Mouse (Mus musculus): ENCODE measurements around the gene Exosc5. TPM values are rescaled to one million over a fixed set of nuclear protein-coding genes. Genes with fewer than 3 reads are reported as not detected.

Gene Exosc5
- polyA plus RNA-seq (2012; rRNA removed; ENCODE audit: low replicate concordance), result 57.6 and 133 TPM in 2 replicates

GRCm38 (mm10) chr7:25658657-25659472 is at the start of gene Exosc5, which contains the start of gene Bckdha:
Gene Exosc5 (plus strand): TSS chr7:25659164.
Gene Bckdha (minus strand): TSS chr7:25658981.

GRCm38 (mm10) chr7:25615706-25616011 is 43.3 kb upstream of the Exosc5 start, which contains the start of gene Erich4:
Gene Erich4 (minus strand): TSS chr7:25615892.

DNA sequence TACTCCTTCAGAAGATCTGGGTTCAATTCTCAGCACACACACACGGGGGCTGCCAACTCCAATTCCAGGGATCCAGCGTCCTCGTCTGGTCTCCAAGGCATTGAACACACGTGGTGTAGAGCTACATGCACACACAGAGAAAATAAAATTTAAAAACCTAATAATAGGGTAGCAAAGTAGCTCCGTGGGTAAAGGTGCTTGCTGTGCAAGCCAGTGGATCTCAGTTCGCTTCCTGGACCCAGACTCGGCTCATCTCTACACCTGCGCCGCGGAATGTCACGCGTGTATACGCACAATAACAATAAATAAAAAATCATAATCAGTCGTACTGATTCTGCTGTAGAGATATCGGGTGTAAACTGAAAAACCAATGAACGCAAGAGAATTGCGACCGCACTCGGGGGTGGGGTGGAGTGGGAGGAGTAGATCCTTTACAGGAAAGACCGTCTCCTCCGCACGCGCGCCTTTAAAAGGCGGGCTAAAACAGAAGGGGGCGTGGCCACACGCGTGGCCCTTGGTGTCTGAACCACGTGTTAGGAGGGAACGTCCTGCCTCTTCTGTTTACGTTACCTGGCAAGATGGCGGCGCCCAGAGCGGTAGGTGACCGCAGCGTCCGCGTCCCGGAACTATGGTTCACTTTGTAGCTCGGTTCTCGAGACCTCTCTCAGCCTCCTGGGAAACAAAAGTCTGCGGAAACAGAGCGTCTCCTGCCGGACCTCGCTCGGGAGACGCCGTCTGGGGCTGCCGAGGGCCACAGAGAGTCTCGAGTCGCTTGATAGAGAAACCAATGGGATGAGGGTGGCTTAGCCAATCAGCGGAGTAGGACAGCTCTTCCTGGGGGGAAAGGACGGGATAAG is 39.9 kb upstream of the Exosc5 start, which contains the start of gene Dmac2:
TSS of gene Dmac2 (plus strand) at position 550 of the 857 bp plus-strand sequence.

DNA sequence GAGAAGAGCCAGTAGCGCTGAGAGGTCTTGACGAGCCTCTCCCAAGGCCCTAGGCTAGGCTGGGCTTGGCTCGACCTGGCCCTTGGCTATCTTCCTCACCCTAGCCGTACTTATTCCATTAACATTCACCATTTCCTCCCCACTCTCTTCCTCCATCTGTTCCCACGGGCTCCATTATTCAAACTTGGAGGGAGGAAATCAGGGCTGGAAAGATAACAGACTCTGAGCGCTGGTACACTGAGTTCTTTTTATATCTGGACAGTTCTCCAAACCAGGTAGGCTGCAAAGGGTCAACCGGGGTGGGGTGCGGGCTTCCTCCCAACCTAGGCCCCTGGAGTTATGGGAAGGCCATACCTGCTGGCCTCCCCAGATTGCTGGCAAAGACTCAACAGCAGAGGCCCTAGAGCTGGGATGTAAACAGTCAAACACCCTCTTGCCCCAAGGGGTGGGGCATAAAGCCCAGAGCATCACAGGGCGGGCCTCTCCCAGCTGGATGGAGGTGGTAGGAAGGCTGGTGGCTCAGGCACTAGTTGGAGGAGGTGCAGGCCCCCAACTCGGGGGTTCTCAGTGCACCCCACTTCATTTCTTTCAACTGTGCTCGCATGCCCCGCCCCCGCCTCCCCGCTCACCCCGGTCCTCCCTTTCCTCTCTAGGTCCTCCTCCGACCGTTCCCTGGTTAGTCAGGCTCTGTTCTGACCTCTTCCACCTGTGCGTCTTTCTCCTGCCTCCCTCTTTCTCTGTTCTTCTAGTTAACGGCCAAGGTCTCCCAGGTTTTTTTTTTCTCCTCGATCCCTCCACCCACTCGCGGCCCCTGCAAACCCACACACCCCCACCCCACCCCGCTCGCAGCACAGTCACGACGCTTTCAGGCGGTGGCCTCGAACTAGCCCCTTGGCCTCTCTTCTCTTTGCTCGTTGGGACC is 32.2 kb upstream of the Exosc5 start, which contains the start of gene B3gnt8:
TSS of gene B3gnt8 (plus strand) at position 146 of the 922 bp plus-strand sequence.

DNA sequence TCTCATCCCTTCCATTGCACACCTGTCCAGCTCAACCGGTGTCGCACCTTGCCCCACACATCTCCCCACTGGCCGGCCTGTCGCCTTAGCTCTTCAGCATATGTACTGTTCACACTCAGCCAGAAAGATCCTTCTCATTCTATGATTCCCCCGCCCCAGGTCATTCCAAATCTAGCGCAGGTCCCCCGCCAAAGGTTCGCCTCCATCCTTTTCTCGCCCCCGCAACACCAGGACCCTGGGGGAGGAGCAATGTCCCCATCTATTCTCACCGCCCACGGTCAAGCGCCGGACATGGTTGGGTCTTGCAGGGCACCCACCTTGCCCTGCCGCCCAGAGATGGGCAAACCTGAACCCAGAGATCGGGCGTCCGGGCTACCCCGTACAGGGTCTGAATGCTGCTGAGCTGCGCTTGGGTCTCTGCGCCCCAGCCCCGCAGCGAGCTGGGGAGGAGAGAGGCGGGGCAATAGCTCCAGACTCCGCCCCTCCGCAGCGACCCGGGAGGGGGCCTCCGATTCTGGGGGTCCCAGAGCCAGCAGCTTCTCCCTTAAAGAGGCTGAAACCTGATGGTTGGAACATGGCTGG is 15.8 kb downstream of the Exosc5 start, which contains the start of gene Tmem91:
TSS of gene Tmem91 (minus strand) at position 448 of the 582 bp plus-strand sequence.

DNA sequence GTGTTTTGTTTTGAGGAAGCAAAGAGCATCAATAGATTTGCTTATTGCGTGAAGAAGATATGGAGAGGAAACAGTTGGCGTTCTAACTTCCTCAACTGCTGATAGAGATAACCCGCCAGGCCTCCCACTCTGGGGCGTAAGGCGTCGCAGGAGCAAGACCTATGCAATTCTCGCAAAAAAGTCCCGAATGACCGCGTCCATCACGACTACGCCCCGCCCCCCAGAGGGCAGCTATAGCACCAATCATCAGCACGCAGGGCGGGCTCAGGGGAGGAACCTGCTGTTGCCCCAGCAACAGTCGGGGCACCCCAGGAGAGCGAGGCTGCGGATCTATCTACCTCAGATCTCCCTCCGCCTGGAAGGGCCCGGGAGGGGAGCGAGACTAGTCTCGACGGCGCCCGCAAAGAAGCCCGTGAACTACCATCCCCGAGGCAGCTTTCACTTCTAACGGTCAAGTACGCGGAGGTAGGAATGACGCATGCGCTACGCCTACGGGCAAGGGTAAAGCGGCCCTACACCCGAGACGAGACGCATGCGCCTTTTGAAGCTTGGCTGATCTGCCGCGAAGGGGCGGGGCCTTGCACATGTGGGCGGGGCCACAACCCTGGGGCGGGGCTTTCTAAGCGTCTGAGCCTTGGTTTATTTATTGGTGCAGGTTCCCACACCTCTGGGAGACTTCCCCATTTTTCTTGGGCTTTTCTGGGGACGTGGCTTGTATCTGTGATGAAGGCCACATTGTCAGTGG is 21.7 kb downstream of the Exosc5 start, which contains the start of gene B9d2:
TSS of gene B9d2 (plus strand) at position 267 of the 745 bp plus-strand sequence.

DNA sequence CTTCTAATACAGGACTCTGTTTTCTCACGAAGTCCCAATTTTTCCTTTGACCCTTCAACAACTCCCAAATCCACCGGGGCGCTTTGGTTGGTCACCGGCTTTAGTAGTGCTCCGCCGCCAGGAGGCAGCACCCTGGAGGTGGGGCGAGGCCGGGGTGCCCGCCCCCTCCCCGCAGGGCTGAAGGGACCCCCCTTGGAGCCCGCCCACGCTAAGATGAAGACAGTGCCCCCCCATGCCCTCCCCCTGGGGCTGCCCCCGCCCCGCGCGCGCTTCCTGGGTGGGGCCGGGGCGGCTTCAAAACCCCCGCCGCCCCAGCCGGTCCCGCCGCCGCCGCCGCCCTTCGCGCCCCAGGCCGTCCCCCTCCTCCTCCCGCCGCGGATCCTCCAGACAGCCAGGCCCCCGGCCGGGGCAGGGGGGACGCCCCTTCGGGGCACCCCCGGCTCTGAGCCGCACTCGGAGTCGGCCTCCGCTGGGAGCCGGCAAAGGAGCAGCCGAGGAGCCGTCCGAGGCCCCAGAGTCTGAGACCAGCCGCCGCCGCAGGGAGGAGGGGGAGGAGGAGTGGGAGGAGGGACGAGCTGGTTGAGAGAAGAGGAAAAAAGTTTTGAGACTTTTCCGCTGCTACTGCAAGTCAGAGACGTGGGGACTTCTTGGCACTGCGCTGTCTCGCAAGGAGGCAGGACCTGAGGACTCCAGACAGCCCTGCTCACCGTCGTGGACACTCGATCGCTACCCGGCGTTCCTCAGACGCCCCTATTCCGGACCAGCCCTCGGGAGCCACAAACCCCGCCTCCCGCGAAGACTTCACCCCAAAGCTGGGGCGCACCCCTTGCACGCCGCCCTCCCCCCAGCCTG is 27.9 kb downstream of the Exosc5 start, which contains the start of gene Tgfb1:
TSS of gene Tgfb1 (plus strand) at position 323 of the 852 bp plus-strand sequence.

GRCm38 (mm10) chr7:25718788-25719417 is 59.9 kb downstream of the Exosc5 start, which contains the start of gene Ccdc97:
Gene Ccdc97 (minus strand): TSS chr7:25719088.

Other genes with a start within 250 kb of the Exosc5 start
- 4.4 and 7.6 TPM in 2 replicates for gene Cxcl17, start 246.3 kb upstream of the Exosc5 start, polyA plus RNA-seq (2012; rRNA removed; ENCODE audit: low replicate concordance)
- 13.5 and 19.3 TPM in 2 replicates for gene Ceacam1, start 181.6 kb upstream of the Exosc5 start, polyA plus RNA-seq (2012; rRNA removed; ENCODE audit: low replicate concordance)
- 0.27 TPM in 1 of 2 replicates, not detected in the other for gene Ceacam2, start 119.3 kb upstream of the Exosc5 start, polyA plus RNA-seq (2012; rRNA removed; ENCODE audit: low replicate concordance)
- not detected in 2 replicates for gene Erich4, start 43.3 kb upstream of the Exosc5 start, polyA plus RNA-seq (2012; rRNA removed; ENCODE audit: low replicate concordance)
- gene Dmac2, start 39.8 kb upstream of the Exosc5 start, polyA plus RNA-seq (2012; rRNA removed; ENCODE audit: low replicate concordance), result 72.7 and 88.8 TPM in 2 replicates
- 16.0 and 41.9 TPM in 2 replicates for gene B3gnt8, start 32.5 kb upstream of the Exosc5 start, polyA plus RNA-seq (2012; rRNA removed; ENCODE audit: low replicate concordance)
- gene Bckdha, start 183 bp upstream of the Exosc5 start, polyA plus RNA-seq (2012; rRNA removed; ENCODE audit: low replicate concordance), result 430 and 538 TPM in 2 replicates
- gene Tmem91, start 16.0 kb downstream of the Exosc5 start, polyA plus RNA-seq (2012; rRNA removed; ENCODE audit: low replicate concordance), result 1.5 and 2.5 TPM in 2 replicates
- 49.1 and 72.8 TPM in 2 replicates for gene B9d2, start 21.6 kb downstream of the Exosc5 start, polyA plus RNA-seq (2012; rRNA removed; ENCODE audit: low replicate concordance)
- gene Tgfb1, start 27.8 kb downstream of the Exosc5 start, polyA plus RNA-seq (2012; rRNA removed; ENCODE audit: low replicate concordance), result 50.3 and 124 TPM in 2 replicates
- gene Ccdc97, start 59.9 kb downstream of the Exosc5 start, polyA plus RNA-seq (2012; rRNA removed; ENCODE audit: low replicate concordance), result 80.6 and 109 TPM in 2 replicates
- gene Hnrnpul1, start 95.6 kb downstream of the Exosc5 start, polyA plus RNA-seq (2012; rRNA removed; ENCODE audit: low replicate concordance), result 30.7 and 50.8 TPM in 2 replicates
- 140 and 145 TPM in 2 replicates for gene Axl, start 129.5 kb downstream of the Exosc5 start, polyA plus RNA-seq (2012; rRNA removed; ENCODE audit: low replicate concordance)
- 4.4 and 4.9 TPM in 2 replicates for gene Cyp2s1, start 157.7 kb downstream of the Exosc5 start, polyA plus RNA-seq (2012; rRNA removed; ENCODE audit: low replicate concordance)
- 0.14 and 2.6 TPM in 2 replicates for gene Cyp2b10, start 238.5 kb downstream of the Exosc5 start, polyA plus RNA-seq (2012; rRNA removed; ENCODE audit: low replicate concordance)